Mouse (Mus musculus): ENCODE data around the gene Bcl9.

Gene Bcl9

DNA sequence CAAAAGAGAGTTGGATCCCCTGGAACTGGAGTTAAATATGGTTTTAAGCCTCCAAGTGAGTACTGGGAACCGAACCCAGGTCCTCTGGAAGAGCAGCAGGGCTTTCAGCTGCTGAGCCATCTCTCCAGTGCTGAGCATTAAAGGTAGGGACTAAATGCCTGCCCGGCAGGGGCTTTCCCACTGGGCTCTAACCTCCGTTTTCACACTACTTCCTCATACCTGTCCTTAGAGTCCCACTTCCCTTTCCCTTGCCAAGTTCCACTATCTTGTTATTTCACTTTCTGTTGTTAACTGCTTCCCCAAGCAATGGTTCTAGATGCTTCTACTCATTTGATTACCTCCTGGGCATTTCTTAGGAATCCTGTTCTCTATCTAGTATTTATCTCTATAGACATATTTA is 65.4 kb downstream of the Bcl9 start:
- DNase-seq (ENCODE audit: low spot score in 2 of 2) = no peak

DNA sequence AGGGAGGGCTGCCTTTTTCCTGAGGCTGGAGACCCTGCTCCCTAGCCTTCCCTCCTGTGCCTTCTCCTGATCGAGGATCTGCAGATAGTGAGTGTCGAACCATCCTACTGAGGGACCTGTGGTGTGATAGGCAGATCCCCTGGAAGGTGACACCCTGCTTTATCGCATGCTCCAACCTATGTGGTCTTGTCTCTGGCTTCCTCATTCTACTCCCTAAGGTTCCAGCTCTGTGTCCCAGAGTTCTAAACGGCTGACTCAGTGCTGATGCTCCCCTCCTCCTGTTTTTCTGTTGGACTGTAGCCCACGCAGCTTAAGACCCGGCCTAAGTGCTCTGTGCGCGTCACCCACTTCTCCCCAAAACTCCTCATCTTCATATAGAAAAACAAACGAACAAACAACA is 65.9 kb downstream of the Bcl9 start:
- DNase-seq (ENCODE audit: low spot score in 2 of 2) = no peak

DNA sequence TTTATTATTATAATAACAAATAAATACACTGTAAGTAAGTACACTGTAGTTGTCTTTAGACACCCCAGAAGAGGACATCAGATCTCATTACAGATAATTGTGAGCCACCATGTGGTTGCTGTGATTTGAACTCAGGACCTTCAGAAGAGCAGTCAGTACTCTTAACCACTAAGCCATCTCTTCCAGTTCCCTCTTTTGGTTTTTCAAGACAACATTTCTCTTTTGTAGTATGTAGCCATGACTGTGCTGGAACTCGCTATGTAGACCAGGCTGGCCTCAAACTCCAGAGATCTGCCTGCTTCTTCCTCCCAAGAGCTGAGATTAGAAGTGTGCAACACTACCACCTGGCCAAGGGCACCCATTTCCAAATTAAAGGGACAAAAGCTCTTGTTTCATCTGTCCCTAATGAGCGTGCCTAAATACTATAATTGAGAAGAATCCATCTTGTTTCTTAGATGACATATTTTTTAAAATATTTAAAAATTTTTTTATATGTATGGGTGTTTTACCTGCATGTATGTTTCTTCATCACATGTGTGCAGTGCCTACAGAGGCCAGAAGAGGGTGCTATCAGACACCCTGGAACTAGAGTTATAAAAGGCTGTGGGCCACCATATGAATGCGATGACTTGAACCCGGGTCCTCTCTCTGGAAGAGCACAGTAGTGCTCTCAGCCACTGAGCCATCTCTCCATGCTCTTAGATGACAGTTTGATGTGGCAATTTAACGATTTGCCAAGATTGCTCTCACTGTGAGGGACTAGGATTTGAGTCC is 66.9 kb downstream of the Bcl9 start:
- no peak for DNase-seq (ENCODE audit: low spot score in 2 of 2)

DNA sequence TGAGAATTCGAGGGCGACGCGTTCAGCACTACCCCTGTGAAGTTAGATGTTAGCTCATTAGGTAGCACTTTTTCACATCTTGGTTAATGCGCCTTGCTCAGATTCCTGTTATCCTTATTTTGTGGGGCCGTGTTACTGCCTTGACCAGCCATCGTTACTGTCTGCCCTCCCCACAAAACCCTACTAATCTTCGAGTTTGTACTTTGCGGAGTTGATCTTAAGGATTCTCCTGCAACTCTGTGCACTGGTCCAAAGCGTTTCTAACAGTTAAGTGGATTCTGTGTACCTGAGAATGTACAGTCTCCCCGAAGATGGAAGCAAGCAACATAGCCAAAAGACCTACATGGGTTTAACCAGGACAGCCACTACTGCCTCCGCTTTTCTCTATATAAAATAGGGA is 69.3 kb downstream of the Bcl9 start:
- DNase-seq (ENCODE audit: low spot score in 2 of 2) = no peak

DNA sequence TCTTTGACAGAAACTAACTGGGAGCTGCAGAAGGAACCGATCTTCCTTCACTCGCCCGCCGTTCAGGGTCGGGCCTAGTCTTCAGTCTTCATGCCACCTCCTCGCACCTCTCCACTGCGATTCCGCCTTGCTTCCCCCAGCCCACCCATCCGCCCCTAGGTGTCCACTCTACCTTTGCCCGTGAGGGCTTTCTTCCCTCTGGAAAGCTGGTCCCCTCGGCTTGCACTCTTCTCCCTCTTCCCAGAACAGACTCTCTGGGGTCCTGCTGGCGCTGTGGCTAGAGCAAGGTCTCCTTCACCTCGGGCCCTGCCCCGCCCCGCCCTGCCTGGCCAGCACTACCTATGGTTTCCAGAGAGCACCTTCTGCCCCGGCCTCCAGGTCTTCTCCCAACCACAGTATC is 69.7 kb downstream of the Bcl9 start:
- peak in 1 of 2 experiments; percentile 16 for DNase-seq (ENCODE audit: low spot score in 2 of 2)

DNA sequence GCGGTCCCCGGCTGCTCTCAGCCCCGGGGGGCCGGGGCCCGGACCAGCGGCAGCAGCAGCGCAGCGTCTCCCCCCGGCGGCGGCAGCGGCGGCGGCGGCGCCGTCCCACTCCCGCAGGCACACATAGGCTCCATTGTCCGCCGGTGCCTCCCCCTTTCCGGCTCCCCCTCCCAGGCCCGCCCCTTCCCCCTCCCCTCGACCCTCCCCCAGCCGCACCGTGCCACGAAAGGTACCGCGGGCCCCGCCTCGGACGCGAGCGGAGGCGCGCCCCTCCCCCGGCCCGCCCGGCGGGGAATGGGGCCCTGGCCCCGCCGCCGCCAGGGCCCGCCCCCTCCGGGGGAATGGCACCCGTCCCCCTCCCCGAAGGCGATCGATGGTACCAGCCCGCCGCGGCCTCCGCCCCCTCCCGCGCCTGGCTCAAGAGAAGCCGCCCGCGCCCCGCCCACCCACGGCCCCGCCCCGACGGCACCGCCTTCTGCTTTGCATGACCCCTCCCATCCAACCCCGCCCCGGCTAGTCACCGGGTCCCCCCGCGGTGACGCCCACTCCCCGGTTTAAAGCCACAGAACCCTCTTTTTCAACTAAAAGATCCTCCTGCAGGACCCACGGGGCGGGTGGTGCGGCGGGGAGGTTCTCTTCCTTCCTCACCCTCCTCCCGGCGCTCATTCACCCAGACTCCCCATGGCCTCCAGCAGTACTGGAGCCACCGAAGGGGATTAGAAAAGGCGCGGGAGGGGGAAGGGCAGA is 70.3 kb downstream of the Bcl9 start:
- DNase-seq (ENCODE audit: low spot score in 2 of 2) = peak; percentile 92

DNA sequence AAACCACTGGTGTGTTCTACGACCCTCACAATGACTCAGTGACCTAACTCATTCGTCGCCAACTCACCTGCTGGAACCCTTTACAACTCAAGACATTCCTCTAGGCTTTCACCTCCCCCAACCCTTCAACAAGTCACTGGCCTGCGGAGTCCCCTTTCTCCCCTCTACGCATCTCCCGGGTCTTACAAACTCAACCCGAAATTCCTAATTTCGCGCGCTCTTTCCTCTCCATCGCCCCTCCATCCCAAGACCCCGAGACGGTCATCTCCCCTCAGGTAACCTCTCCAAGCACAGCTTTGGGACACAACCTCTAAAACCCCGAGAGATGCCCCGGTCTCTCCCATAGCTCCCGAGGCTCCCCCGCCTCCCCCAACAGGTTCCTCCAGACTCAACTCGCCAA is 71.0 kb downstream of the Bcl9 start:
- no peak for DNase-seq (ENCODE audit: low spot score in 2 of 2)

DNA sequence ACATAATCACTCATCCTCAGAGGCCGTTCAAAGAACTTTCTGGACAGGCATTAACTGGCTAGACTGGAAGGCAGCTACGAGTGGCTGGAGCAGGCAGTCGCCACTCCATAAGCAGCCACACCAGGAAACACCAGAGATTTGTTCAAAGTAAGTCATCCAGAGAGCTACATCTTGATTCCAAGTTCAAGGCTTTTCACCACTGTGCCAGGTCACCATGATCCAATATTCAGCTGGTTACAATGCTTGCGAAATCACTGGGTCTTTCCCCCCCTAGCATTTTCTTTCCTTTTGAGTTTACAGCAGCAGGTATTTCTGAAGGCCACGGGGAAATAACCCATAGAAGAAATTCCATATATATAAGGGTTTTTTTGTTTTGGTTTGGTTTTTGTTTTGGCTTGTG is 72.5 kb downstream of the Bcl9 start:
- DNase-seq (ENCODE audit: low spot score in 2 of 2) = no peak

DNA sequence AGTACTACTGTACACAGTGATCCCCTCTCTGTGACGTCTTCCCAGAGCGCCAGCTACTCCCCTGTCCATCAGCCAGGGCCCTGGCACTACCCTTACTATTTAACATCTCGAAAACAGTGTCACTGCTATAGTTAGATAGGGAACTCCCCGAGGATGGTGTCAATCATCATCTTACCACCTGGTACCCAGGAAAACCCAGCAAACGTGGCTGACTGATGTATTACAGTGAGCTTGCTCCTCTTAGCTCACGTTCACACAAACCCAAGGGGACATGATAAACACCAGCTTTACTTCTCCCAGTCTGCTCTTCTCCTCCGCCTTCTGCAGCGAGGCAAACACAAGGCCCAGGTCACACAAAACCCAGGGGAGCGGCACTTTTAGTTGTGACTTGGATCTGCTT is 74.5 kb downstream of the Bcl9 start:
- DNase-seq (ENCODE audit: low spot score in 2 of 2) = no peak

DNA sequence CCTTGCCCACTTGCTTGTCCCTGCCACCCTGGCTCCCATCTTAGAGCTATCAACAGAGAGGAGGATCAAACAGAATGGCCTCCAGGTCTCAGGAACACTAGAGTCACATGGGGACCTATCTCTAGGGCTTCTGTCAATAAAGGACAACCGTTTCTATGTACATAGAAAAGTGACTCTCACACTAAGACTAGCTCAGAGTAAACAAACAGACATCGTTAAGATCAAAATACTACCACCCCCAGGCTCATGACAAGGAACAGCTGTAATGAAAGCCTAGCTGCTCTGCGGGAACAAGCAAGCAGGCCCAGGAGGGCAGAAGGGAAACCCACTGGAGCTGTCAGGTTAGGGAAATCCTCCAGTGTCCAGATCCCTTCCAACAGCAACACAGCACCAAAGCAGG is 82.2 kb downstream of the Bcl9 start:
- no peak for DNase-seq (ENCODE audit: low spot score in 2 of 2)

DNA sequence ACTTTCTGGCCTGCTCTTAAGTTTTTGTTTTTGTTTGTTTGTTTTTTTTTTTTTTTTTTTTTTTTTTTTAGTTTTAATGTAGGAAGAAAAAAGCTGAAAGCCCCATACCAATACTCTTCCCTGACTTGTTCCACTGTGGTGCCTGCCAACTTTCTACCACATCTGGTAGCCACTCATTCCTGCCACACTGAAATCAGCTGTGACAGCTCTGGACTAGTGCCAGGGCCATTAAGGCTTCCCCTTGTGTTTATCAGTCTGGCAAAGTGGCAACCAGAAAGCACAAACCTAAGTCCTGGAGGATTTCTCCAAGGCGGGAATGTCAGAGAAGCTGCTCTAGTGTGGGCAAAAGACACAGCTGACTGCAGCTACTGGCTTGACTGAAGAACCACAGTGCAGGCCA is 83.3 kb downstream of the Bcl9 start:
- DNase-seq (ENCODE audit: low spot score in 2 of 2) = no peak

DNA sequence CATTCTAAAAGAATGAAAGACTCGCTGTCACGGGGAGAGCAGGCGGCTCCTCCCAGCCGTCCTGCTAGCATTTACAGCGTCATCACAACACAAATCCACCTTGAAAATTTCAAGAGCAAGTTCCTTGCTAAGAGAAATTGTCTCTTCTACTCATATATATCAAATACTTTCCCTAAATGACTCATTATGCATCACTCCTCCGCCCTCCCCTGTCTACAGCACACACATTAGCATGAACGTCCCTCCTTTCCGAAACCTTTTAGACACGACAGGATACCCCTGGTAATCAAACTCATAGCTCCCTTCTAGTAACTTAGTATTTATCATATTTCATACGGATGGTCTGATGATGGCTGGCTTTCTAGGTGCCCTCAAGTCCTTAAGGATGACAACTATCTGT is 83.8 kb downstream of the Bcl9 start:
- no peak for DNase-seq (ENCODE audit: low spot score in 2 of 2)

DNA sequence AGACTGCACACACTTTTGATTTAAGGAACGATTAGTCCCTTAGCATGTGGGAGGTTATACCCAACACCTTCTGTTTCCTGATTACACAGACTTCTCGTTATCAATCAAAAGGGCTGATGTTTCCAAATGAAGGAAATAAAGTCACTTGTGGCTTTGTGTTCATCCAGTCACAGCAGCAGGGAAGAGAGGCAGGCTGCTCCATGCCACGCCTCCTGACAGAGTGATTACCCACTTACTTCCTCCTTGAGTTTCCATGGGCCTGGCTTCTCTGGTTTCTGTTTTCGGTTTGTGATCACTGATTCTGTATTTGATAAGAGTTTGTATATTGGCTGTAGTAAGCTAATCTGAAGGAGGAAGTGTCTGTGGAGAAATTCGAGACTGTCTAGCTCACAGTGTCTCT is 86.5 kb downstream of the Bcl9 start:
- DNase-seq (ENCODE audit: low spot score in 2 of 2) = peak in 1 of 2 experiments; percentile 29

DNA sequence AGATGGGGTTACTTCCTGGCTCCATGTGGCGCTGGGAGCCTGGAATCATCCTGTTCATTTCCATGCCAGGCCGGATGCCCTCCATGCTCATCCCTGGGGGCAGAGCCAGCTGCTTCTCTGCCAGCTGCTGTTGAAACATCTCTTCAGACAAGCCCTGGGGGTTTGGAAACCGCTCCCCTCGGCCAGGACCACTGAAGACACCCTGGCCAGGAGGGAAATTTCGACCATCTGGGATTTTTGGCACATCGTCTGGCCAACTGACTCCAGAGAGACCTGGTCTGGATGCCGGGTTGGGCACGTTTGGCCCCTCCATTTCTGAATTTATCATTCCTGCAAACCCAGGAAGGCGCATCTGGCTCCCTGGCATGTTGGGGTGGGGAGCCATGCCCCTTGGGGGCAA is 88.4 kb downstream of the Bcl9 start:
- DNase-seq (ENCODE audit: low spot score in 2 of 2) = no peak

DNA sequence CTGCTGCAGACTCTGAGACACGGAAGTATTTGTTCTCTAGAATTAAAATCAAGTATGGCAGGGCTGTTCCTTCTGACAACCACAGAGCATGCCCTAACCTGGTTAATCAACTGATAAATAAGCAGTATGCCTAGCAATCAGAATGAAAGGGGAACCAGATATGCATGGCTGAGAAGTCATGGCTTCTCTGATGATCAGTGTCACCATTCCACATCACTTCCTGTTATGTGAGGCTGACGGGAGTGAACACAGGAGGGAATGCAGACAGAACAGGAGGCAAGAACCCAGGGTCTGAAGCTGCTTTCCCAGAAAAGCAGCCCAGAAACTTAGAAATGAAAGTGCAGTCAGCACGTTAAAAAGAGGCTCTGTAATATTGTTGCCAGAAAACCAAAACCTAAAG is 91.2 kb downstream of the Bcl9 start:
- DNase-seq (ENCODE audit: low spot score in 2 of 2) = no peak

DNA sequence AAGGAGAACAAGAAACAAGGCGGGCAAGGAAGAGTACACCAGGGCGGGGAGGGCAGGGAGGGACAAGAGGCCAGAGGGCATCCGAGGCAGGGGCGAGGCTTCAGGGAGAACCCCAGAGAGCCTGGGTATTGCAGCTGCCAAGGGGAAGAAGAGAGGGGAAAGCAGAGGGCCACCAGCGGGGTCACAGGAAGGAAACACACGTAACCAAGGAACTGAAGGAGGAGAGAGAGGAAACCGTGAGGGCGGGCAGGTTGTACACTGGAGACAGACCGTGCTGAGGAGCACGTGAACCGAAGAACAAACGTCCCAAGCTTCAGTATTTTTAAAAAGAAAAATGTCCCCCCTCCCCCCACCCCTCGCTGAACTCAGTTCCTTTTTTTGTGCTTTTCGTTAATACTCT is 93.8 kb downstream of the Bcl9 start:
- DNase-seq (ENCODE audit: low spot score in 2 of 2) = no peak

DNA sequence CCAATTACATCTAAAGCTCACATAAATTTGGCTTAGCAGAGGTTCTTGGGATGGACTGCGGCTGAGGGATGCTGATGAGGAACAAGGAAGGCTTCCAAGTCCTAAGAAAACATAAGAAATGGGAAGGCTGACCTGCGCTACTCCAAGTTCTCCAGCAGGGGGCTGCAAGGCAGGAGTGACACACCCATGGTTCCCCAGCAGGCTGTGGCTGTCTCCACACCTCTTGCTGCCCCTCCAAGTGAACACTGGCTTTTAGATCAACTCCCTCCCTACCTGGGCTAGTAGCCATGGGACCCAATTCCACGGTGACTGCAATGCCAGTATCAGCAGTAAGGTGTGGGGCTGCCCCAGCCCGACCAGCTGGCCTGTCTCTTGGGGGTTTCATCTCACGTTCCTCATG is 95.8 kb downstream of the Bcl9 start:
- DNase-seq (ENCODE audit: low spot score in 2 of 2) = peak; percentile 32 to 35

DNA sequence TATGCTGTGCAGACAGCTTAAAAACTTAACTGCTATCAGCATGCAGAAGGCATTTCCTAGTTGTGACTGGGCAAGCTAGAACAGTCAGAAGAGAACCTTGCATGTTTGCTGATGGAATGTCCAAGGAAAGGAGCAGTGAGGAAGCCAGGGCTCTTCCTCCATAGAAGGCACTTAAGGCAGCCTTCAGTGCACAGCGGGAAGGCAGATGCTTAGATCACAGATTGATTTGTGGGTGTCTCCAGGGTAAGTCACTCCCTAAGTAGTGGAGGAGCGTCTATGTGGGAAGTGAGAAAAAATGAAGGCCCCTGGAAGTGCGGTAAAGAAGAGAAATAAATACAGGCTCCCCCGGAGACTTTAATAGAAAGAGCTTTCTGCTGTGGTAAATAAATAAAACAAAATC is 98.5 kb downstream of the Bcl9 start:
- no peak for DNase-seq (ENCODE audit: low spot score in 2 of 2)

DNA sequence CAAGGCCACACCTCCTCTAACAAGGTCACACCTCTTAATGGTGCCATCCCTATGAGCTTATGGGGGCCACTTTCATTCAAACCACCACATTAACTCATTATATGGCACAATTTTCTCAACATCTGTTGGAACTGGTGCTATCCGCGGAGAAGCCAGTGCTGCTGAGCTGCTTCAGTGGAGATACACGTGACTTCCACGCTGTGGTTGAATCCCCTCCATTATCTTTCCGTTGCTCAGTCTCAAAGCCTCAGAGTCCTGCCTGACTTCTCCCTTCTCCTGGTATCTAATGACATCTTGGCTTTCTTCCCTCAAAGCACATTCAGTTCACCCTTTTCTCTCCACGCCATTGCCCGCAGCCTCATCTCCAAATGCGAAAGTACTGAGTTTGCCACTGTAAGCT is 101.1 kb downstream of the Bcl9 start:
- DNase-seq (ENCODE audit: low spot score in 2 of 2) = no peak

DNA sequence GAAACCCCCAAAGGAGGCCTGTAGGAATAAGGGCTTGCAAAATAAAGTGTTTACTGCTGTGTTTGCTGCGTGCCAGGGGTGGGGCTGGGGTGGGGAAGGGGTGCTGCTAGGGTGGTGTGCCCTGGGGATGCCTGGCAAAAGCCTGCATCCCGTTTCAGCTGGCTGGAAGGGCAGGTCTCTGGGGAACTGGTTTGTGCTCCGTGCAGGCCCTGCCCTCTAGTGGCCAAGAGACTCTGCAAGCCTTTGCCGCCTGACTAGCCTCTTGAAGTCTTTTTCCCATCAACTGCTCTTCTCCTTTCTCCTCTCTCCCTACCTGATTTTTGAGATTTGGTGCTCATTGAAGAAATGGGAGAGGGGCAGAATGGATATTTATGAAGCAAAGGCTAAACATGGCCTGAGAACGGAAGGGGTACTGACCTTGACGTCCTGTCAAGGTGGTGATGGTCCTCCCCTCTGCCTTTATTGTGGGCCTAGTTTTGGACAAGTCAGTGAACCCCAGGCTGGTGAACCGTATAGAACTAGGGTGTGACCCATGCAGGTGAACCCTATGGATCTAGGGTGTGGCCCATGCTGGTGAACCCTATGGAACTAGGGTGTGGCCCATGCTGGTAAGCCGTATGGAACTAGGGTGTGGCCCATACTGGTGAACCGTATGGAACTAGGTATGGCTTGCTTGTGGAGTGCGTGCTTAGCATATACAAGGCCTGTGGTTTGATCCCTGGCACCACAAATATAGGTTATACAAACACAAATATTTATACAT is 112.4 kb downstream of the Bcl9 start:
- DNase-seq (ENCODE audit: low spot score in 2 of 2) = peak; percentile 34 to 37

DNA sequence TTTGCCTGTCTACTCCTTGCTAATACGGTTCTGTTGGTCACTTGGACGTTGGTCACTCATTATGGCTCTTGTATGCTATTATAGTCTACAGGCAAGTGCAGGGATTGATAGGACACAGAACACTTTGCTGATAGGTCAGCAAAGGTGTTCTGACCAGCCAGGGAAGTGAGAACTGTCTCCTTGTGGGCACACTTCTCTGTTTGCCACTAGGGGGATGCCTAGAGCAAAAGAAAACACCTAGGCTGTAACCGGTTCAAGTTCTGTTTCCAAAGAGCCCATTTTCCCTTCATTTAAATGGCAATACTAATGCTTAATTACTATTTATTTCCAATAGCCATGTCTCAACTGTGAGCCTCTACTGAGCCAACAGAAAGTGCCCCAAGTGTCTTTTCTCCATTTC is 113.9 kb downstream of the Bcl9 start:
- DNase-seq (ENCODE audit: low spot score in 2 of 2) = no peak

DNA sequence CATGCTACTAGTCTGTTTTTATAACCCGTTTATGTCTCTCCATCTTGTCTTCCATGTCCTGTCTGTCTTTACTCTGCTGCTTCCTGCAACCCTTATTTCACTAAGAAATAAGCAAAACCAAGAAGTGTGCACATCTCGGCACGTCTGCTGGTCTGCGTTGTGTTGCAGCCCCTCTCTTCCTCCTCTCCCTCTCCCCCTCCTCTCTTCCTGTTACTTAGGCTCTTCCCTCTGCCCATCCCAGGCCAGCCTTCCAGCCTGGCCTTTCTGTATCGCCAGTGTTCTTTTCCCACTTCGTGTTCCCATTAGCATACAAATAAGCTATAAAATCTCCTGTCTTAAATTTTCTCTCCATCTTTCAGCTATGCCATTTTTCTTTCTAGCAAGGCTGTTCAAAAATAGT is 117.2 kb downstream of the Bcl9 start:
- no peak for DNase-seq (ENCODE audit: low spot score in 2 of 2)

DNA sequence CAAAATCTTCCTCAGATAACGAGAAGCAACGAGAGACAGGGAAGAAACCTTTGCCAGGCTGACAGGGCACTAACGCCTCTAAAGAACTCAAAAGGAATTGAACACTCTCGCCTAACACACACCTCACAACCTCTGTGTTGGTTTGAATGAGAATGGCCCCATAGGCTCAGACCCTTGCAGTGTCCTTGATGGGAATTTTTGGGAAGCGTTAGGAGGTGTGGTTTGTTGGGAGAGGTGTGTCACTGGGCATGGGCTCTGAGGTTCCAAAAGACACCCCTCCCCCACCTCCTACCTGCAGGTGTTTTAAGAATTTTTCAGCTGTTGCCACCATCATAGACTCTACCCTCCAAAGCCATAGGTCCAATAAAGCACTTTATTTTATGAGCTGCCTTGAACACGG is 118.8 kb downstream of the Bcl9 start:
- no peak for DNase-seq (ENCODE audit: low spot score in 2 of 2)
